Mouse (Mus musculus): Measurements from ENCODE around the gene Cox7a2l.

Gene Cox7a2l

DNA sequence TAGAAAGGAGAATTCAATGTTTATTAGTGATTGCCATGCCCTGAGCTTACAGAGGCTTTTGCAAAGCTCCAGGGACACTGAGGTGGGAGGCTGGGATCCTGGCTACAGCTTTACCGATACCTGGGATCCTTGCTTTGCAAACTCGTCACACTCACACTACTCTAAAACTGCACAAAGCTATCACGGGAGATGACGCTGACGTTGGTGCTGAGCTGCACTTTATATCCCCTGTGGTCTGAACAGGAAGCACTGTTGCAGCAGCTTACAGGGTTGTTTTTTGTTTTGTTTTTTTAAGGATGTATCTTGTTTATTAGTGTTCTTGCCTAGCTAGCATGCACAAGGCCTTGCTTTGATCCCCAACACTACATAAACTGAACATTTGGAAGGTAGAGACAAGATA, 63.5 kb downstream of the Cox7a2l start:
- DNase-seq (ENCODE audit: low read depth), result no peak

DNA sequence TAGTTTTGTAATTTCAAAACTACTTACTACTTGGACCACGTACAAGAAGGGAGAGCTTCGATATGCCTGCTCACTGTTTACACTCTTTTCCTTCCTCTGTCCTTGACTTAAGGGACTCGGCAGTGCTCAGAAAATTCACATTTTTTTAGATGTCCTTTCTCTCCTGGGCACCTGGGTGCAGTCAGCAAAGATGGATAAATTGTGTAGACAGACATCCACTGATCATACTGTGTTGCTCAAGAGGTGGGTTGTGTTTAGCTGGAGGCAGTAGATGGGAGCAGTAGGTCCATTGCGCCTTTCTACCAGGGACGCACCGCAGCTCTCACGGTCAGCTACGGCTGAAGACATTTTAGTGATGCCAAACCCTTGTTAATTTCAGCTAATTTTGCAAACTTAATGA, 64.7 kb downstream of the Cox7a2l start:
- no peak for DNase-seq (ENCODE audit: low read depth)

Data from fibroblast of lung, adult 2 months (primary cell).